Mouse (Mus musculus) megakaryocyte-erythroid progenitor cell, adult 5 weeks (primary cell): Measurements from ENCODE around the gene Ctps. TPM values are rescaled to one million over a fixed set of nuclear protein-coding genes. Genes with fewer than 3 reads are reported as not detected.

Source experiments
- polyA plus RNA-seq: library from polyadenylated mRNA; stranded (reverse); fragments of >175 nt; gene quantifications from 2 replicates; pipeline ENCODE4 v1.2.3, GENCODE M21; 2012

Ctps gene
- 5.2 and 5.5 TPM in 2 replicates for polyA plus RNA-seq

DNA sequence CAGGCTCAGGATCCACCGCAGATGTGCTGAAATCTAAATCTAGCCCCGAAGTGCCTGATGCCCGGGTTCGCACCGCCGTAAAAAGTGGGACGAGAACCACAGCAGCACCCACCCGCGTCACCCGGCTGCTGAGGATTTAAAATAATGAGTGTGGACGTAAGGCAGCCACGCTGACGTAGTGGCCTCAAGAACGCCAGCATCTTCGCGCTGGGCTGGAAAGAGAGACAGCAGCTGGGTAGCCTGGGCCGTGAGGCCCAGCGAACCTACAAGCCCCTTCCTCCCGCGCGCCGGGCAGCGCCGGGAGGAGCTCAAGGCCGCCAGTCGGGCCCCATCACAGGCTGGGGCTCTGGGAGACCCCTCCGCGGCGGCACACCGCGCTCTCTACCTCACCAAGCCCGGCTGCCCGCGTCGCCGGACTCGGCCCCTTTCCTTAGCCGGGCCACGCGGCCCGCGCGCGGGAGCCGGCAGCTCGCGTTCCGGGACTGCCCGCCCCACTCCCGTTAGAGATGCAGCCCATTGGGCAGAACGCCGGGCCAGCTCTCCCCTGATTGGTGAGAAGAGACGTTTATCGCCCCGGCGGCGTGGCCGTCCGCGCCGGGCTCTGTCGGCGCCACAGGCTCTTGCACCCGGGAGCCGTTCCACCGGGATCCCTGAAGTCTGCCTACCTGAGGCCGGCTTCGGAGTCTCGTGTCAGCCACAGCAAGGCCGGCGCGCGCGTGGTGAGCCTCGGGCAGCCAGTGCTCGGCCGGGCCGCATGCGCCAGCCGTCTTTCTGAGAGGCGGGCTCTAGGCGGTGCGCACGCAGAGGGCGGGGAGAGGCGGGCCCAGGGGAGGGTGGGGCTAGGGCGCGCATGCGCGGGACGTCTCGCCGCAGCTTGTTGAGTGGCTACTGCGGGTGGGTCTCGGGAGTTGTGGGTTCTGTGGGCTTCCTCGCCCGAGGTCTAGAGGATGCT, at the start of gene Ctps:
Ctps (minus strand) TSS at position 791 of the 952 bp plus-strand sequence.

GRCm38 (mm10) chr4:120588445-120588844, 18.4 kb upstream of the Ctps start, which contains the start of gene Gm8439:
TSS of gene Gm8439 (plus strand) at chr4:120588745.

DNA sequence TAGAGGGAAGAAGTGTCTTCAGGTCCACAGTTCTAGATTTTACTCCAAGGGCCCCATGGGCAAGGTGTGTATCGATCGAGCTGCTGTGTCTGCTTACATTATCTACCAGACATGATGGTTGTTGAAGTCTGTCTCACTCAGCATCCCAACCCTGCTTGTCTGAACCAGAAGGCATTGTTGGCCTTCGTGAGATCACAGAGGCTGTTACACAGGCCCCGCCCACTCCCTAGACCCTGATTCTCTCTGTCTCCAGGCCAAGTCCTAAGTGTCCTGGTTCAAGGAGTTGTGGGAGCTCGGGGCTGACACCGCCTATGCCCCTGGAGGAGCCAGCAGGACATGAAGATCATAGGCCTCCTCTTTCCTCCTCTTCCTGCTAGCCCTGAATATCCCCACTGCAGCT, 38.1 kb downstream of the Ctps start, which contains the start of gene Slfnl1:
Slfnl1 (plus strand) TSS at position 246 of the 400 bp plus-strand sequence.

Other genes starting within 250 kb of the Ctps start
- 35.8 and 38.3 TPM in 2 replicates for gene Scmh1, start 165.0 kb downstream of the Ctps start, polyA plus RNA-seq
- gene Slfnl1, start 38.0 kb downstream of the Ctps start, polyA plus RNA-seq: 0.03 TPM in 1 of 2 replicates, not detected in the other
- not detected in 2 replicates for gene Gm8439, start 18.5 kb upstream of the Ctps start, polyA plus RNA-seq
- 65.6 and 82.4 TPM in 2 replicates for gene Cited4, start 96.3 kb upstream of the Ctps start, polyA plus RNA-seq
- gene Kcnq4, start 178.3 kb upstream of the Ctps start, polyA plus RNA-seq: 0.03 TPM in 1 of 2 replicates, not detected in the other